Mouse (Mus musculus) telencephalon, adult 2 months (tissue): ENCODE results near the gene Fam234b.

Experiments
- DNase-seq: peaks from one replicate; pipeline ENCODE4 v3.0.0-alpha.2; 2011; ENCODE audit warnings: low read depth, low spot score

Fam234b gene

DNA sequence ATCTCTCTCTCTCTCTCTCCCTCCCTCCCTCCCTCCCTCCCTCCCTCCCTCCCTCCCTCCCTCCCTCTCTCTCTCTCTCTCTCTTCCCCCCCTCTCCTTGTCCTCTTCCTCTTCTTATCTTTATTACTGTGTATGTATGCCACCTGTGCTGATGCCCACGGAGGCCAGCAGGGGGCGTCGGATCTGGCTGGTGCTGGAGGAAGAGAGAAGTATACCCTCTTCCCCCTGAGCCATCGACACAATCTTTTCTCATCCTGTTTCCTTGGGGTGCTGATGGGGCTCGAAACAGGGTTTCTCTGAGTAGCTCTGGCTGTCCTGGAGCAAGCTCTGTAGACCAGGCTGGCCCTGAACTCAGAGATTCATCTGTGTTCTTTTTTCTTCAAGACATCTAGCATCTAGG lies 14.9 kb upstream of the Fam234b start:
- no peak for DNase-seq

DNA sequence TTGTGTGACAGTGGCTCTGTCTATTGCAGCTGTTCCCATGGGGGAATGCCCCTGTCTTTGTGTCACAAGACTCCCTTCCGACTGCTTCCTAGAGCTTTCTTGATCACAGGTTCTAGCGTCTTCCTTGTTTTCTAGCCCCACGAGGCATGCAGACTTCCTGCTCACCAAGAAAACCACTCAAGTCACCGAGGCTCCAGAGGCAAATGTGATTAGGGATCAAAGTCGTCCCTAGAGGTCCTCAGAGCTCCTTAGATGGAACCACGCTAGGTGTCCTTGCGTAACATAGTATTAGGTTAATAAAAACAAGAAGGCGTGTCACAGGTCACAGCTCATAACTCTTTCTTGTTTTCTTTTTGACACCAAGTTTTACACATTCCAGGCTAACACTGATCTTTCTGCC lies 13.8 kb upstream of the Fam234b start:
- no peak for DNase-seq

DNA sequence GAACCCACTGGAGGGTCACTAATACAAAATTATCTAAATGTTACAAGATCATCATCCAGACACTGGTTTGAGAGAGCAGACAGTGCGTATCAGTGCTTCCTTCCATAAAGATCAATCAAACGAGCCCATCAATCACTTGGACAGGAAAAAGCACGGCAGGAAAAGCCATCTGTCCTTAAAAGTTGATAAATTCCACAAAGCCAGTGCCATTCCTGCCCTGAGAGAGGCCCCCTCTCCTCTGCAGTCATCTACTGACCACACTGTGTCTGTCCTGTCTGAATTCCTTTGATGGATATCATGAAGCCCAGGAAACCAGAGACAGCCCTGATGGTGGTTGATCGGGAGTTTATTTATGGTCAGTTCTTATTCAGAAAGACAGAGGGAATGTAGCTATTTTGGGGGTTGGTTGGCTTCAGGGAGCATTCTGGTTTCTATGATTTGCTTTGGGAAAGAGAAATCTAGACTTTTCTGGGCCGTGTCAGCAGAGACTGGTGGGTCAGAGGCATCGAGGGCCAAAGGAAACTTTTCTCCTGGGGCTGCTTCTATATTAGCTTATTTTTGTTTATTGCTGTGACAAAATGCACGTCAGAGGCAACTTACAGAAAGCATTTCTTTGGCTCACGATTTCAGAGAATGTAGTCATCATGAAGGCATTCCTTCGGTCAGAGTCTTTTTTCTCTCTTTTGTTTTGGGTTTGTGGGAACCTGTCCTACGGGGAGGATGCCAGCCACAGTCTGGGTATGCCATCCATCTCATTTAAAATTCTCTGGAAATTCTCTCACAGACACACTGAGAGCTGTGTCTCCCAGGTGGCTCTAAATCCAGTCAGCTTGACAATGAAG lies 10.5 kb upstream of the Fam234b start:
- DNase-seq, result no peak

DNA sequence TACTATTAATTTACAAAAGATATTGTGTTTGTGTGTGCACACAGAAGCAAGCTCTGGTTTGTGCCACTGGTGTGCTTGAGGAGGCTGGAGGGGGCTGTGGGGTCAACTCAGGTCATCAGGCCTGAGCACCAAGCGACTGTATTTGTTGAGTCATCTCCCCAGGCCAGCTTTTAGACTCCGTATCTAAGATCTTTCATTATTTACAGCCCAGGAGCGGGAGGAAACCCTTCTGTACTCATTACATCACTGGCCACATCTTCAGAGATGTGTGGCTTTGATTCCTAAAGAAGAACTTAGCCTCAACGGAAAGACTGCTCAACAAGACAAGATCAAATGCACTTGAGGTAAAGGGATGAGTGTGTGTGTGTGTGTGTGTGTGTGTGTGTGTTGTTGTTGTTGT lies 9.1 kb upstream of the Fam234b start:
- no peak for DNase-seq

DNA sequence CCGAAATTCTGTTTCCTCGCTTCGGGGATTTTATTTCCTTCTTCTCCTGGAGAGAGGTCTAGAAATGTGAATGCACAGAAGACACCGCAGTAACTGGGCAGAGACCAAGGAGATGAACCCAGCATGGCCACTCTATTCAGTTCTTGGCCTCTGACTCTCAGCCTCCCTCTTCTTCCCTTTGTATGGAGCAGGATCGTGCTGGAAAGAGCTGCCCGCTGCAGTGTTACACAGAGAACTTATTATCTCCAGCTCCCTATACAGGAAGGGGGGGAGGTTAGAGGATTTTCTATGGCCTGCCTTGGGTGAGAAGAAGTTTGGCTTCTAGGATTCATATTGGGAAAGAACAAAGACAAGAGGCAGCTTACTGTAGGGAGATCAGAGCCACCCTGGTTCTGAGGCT lies 7.7 kb upstream of the Fam234b start:
- DNase-seq, result no peak

DNA sequence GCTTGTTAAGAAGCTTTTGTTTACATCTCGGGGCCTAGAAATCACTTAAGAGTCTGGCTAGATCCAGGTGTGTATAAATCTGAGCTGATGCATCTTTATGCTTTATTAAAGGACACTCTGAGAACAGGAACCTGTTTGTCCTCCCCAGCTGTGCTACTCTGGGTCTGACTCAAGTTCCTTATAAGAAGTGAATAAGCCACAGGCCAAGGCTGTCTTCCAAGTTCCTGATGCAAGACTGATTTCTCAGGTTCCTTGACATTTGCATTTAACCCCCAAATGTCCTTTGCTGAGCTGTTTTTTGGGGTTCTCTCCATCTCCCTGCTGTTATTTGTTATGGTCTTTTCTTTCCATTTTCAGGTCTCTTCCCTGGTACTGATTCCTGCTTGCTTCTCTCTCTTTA lies 5.9 kb upstream of the Fam234b start:
- no peak for DNase-seq

DNA sequence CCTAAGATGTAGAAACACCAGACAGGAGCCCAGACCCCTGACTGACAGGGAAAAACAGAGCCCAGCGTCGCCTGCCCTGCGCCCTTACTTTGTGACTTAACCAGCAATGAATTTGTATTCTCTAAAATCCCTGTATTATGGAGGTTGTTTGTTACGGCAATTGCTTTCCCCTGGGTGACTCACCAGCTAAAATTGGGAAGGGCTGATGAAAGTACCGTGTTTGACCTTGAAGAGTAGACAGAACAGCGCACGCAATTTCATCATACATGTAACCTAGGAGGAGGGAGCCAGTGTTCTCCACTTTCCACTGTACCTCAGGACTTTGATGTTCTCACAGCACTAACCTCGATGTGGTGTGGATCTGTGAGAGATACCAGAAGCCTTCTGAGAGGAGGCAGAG lies 4.8 kb upstream of the Fam234b start:
- no peak for DNase-seq

DNA sequence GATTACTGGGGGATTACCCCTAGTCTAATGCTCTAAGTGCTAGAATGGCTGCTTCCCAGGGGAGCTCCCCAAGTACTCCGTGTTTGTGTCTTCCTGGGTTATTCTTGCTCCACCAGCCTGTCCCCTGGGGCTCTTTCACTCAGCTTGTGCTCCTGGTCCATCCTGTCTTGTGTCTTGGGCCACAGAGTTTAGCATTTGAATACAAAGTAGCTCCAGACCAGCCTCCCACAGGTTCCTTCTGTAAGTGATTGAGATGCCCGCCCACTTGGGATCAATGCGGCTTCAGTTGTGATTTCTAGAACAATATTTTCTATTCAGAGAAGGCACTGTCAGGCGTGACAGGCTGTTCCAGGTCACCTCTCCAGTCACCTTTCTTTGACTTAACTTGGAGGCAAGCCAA lies 4.0 kb upstream of the Fam234b start:
- DNase-seq, result no peak

DNA sequence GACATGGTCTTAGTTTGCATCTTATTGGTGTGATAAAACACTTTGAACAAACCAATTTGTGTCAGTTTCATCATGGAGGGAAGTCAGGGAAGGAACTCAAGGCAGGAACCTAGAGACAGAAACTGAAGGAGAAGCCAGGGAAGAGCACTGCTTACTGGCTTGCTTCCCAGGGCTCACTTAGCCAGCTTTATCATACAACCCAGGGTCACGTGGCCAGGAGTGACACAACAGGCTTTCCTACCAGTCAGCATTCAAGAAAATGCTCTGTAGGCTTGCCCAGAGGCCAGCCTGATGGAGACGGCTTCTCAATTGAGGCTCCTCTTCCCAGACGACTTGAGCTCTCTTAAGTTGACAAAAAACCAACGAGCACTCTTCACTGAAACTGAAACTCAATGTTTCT lies 2.9 kb upstream of the Fam234b start:
- no peak for DNase-seq

DNA sequence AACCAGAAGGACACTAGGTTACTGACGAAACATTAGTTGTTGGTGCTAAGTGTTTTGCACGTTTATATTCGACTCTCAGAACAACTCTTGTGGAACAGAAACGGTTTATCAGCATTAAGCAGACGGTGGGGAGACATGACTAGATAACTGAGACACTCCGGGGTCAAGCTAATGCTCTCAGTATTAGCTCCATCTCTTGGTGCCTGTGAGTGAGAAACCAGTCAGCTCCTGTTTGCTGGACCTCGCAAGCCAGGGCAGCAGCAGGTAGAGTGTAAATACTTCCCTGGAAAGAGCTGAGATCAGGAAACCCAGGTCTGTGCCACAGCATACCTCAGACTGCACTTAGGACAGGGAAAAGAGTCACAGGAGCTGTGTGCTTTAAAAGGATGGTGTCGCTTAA lies 1.1 kb upstream of the Fam234b start:
- no peak for DNase-seq

DNA sequence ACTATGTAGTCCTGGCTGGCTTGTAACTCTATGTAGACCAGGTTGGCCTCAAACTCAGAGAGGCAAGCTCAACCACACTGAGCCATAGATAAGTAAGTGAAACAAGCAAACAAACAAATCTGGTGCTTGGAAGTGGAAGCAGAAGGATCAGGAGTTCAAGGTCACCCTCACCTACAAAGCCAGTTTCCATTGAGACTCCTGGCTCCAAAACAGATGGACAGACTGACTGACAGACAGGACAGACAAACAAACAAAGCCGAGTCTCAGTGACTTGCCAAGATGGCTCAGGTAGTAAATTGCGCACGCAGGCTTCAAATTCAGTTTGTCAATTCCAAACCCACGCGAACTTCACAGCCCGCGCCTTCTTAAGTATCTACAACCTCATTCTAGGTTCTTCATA lies 331 bp upstream of the Fam234b start:
- no peak for DNase-seq

DNA sequence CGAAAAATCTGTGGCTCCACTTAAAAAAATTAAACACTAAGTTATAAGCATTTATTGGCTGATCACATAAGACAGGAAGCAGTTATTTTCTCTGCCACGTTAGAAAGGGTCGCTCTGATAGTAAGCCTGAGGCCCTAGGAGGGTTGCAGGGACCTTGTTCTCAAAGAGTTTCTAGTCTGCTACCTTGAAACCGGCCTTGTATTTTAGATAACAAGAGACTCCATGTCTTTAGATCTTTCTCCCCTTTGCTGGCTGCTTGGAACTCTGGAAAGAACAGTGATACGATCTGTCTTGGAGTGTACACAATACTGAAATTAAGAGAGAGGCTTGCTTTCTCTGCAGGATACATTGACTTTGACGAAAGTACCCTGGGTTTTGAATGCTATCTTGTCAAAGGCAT lies 949 bp downstream of the Fam234b start:
- DNase-seq, result no peak

DNA sequence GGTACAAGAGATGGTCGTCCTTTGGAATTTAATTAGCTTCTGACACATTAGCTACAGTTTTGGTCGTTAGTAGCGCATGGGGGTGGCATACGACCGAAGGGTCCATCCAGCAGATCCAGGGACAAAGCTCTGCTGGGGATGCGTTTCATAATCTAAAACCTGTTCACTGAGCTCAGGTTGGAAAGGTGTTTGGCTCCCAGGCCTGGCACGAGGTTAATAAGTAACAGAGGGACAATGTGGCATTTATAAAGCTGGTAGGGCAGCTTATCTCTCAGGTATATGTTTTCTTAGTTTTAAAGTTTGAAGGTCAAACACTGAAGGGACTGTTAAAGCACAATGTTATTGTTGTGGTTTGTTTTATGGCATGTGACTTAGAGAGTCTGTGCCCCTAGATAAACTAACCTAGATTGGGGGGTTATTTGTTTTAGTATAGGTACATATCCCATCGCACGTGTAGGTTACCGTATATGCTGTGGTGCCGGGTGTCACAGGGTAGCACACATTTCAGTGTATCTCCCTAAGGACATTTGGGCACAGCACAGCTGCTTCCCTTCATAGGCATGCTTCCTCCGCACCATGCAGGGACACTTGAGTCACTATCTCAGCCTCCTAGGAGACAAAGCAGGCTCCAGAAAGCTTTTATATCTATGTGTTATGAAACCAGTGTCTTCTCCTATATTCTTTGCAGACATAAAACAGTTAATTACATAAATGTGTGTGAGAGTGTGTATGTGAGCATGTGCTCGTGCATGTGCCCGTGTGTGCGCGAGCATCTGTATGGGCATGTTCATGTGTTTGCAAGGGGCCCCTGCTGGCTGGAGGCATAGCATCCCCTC lies 2.6 kb downstream of the Fam234b start:
- peak; percentile 66 for DNase-seq

DNA sequence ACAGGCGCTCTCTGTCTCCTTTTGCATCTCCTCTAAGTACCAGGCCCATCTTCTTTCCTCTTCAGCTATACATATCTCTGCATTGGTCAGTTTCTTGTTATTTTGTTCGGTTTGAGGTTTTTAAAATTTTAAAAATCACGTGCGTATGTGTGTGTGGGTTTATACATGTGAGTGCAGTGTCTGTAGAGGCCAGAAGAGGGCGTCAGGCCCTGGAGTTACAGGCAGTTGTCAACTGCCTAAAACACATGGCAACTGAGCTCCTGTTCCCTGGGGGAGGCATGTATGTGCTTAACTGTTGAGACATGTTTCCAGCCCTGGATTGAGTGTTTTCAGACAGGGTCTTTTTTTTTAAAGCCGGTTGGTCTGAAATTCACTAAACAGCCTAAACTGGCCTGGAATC lies 4.9 kb downstream of the Fam234b start:
- no peak for DNase-seq

DNA sequence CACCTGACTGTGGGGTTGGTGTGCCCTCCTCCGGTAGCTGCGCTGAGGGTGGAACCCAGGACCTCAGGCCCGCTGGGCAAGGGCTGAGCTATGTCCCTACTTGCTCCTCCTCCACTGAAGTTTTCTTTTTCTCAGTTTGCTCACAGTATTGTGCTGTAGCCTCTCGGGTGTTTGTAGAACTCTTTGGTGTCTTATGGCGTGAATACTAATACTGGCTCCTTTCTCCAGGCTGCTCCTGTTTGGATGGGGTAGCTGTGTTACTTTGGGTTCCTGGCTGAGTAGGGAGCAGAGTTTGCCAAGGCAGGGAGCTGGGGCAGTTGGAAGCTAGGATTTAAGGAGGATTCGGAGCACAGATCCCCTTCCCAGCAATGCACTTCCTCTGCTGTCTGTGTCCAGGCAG lies 6.0 kb downstream of the Fam234b start:
- no peak for DNase-seq

DNA sequence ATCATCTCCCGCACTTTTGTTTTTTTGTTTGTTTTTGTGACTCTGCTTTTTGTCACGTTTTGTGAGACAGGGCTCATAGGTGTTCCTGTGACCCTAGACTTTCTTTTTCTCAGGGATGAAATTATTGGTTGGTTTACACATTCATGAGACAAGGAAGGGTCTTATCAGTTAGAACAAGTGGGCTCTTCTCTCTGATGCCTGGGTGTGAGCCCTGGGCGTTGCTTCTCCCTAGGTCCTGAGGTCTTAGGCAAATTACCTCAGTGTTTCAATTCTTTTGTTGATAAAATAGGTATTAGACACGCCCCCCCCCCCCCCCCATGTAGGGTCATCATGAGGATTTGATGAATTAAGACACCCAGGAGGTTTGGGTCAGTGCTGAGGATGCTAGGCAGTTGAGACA lies 7.1 kb downstream of the Fam234b start:
- DNase-seq, result no peak

DNA sequence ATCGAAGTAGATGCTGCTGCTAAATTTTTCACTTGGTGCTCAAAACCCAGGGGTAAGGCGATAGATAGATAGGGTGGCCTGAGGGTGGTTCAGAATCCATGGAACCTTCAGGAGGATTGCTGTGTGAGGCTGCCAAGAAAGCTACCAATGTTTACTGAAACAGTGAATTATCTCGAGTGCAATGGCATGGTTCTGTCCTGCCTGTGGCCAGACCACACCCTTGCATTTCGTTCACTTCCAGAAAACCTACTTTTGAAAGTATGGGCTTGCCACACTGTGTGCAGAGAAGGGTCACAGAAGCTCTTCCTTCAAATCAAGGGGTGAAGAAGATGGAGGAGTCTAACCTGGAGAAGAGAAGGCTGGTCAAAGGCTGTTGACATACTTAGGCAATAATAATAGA lies 8.0 kb downstream of the Fam234b start:
- no peak for DNase-seq

DNA sequence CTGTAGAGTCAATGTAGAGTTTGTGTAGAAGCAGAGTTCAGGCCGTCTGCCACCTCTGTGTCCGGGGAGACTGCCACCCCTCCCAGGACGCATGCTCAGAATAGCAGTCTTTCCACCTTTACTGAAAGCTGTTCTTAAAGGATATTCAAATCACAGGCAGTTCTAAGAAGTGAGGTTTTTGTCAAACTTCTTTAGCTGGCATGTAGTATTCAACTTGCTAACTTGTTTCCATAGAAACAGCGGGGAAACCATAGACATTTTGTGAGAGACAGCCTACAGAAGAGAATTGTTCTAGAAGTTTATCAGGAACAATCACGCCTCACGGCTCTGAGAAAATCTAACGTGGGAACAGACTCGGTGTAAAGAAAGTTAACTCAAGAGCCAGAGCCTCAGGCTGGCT lies 9.1 kb downstream of the Fam234b start:
- DNase-seq, result peak; percentile 64

DNA sequence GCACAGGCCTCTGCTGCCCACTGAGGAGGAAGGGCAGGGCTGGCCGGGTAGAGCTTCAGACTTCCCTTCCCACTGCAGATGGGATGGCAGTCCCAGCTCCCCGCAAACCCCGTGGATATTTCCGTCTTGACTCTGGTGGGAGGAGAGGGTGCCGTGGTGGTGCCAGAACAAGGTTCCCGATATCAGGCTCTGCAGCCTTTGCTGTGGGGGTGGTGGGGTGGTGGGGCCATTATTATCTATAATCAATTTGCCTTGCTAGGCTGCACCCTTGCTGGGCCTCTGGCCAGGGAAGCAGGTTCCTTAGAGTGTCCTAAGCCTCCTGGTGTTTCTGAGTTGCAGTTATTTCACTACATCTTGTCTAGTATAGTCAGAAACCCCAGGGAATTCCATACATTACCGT lies 13.4 kb downstream of the Fam234b start:
- DNase-seq, result no peak

DNA sequence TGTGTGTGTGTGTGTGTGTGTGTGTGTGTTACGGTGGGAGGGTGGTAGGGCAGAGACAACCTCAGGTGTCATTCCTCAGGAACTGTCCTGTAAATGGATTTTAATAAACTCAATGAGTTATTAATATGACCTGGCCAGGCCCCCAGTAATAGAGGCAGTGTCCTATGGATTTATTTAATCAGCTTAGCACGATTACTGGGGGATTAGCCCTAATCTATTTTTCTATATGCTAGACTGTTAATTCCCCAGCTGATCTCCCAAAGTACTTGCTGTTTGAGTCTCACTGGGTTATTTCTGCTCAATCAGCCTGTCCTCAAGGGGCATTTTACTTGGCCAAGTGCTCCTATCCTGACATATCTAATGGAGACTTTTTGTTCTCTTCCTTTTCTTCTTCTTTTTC lies 14.9 kb downstream of the Fam234b start:
- DNase-seq, result no peak

DNA sequence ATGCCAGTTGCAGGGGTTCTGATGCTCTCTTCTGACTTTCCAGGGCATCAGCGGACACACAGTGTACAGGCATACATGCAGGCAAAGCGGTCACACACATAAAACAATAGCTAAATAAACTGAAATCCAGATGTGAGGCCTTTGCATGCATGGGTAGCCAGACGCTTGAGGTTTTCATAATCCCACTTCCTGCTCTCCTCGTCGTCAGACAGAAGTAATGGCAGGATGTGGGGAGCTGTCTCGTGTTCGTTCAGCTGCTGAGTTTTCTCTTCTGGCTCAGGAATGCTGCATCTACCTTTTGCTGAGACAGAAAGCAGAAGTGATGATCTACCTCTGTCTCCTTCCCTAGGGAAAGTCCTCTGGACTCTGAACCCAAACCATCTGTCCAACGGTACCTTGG lies 20.6 kb downstream of the Fam234b start:
- DNase-seq, result no peak

DNA sequence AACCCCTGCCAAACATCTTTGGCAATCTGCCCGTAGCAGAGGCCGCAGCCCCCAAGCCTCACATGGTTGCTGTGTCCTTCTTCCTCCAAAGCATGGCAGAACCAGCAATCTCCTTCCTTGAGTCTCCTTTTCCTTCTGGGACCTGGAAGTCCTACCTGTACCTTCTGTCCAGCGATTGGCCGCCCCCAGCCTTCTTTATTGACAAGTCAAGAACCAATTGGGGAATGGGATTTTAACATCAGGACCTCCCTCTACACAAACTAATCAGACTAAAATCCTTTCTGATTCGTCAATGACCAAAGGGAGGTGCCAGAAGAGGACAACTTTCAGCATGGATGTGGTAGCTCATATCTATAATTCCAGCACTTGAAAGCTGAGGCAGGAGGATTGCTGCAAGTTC lies 22.1 kb downstream of the Fam234b start:
- DNase-seq, result no peak

DNA sequence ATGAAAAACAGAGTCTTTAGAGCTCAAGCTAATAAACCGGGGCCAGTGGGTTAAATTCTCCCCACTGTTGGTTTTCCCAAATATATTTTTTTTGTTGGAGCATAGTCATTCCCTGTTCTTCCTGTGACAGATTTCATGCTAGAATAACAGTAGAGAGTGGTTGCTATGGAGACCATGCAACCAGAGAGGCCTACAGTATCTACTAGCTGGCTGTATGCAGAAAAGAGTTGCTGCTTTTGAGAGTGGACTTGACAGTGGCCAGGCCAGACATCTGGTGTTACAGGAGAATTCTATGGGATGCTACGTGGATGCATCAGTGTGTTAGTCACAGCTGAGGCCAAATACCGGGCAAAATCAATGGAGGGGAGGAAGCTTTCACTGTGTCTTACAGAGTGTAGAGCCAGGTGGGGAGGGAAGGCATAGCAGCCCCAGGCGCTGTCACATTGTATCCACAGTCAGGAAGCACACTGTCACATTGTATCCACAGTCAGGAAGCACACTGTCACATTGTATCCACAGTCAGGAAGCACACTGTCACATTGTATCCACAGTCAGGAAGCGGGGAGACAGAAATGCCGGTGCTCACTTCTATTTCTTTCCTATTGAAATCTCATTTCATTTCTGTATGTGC lies 26.1 kb downstream of the Fam234b start:
- DNase-seq, result peak; percentile 60
